Mouse (Mus musculus) monocyte, adult 5-6 weeks (primary cell): ENCODE results near the gene Amz2. TPM values are rescaled to one million over a fixed set of nuclear protein-coding genes. Genes with fewer than 3 reads are reported as not detected.
"Not testable (repeated sequence)": the region's sequence is repeated elsewhere in the genome, so short reads cannot be mapped to it uniquely, and the experiment has no call there.

Experiments
- ATAC-seq: fragments of 153-309, 156-312 bp; replicated peaks from 2 replicates; pipeline ENCODE4 v1.8.0; 2017; ENCODE audit warnings: mild to moderate bottlenecking; ENCODE audit not compliant: low TSS enrichment, insufficient number of reproducible peaks, severe bottlenecking, poor library complexity, low FRiP score
- total RNA-seq: library from RNA; stranded (forward); fragments of 200-1000, 200-491, 200-594 nt; gene quantifications from 3 replicates; pipeline ENCODE4 v1.2.3, GENCODE M21; 2017

Gene Amz2
- total RNA-seq, 1 experiment from 2014 or later: 34.9 TPM

DNA sequence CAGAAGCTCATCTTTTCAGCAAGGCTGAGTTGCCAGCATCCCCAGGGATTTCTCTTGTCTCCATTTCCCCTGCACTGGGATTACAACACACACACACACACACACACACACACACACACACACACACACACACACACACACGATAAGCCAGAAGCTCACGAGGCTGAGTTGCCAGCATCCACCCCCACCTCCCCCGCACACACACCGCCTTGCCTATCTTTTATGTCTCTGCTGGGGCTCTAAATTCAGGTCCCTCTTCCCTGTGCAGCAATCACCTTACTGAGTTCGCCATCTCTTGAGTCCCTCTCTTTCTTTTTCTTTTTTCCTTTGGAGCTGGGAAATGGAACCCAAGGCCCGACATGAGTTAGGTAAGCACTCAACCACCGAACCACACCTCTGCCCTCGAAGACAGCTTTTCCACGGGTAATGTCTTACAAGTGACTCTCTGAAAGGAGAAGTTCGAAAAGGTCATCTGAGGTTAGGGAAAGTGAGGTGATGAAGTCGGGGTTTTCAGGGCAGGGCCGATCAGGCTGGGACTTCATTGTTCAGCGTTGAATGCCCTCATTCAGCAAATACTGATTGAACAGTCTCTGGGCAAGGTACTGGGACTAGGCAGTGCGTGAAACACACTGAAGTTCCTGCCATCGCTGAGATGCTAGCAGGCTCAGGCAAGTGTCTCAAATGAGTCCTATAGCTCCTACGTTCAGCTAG lies 54.0 kb downstream of the Amz2 start:
- ATAC-seq: peak; percentile 82

DNA sequence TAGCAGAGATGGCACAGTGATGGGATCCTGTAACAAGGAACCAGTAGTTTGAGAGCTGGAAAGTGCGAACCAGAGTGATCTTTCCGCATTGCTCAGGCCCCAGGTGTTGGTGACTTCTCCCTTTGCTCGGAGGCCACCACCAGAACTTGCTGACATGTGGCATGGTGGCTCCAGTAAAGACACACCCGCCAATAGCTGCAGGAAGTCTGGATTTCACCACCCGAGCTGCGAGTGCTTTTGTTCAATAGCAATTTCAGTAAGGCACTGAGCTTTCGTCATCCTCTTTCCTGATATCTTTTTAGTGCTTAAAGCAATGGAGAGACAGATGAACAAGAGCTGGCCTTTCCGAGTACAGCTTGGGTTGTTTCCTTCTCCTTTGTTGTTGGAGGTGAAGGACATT lies 54.7 kb downstream of the Amz2 start:
- ATAC-seq: peak; percentile 29

DNA sequence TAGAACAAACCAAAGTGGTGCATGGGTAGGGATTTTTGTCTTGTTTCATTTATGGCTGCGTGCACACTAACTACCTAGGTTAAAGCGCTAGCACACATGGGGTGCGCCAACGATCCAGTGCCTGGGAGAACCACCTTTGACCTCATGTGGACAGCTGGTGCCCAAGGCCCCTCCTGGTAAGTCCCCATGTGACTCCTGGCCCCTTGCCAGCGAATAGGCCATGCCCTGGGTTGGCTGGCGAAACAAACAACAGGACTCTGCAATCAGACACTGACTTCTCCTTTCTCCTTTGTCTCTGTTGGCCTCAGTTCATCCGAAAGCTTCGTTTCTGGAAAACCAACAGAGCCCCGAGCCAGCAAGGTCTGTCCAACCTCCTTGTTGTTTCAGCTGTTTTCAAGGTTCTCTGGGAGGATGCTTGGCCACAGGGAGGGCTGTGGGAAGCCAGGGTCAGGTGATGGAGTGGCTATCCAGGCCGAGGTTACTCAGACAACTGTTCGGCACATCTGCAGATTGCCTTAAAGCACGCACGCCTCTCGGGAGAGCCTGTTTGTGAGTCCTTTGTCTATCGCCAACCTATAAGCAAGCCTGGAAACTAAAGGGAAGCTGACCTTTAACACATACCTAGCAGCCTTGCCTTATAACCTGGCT lies 59.8 kb downstream of the Amz2 start:
- peak; percentile 41 for ATAC-seq

DNA sequence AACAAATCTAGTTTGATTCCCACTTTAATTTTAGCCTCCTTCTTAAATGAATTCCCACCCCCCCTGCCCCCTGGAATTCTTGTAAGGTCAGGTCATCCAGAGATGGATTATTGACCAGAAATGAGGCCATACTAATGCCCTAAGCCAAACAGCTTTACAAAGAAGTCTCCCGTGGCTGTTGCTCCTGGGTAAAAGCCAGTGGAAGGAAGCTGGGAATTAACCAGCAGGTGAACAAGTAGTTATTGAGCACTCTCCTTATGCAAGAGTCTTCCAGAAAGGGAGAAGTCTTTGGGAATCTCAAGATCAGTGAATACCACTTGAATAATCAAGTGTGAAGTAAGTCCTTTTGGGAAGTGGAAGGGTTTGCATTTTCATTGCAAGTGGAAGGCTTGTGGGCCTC lies 61.4 kb downstream of the Amz2 start:
- ATAC-seq: no peak

DNA sequence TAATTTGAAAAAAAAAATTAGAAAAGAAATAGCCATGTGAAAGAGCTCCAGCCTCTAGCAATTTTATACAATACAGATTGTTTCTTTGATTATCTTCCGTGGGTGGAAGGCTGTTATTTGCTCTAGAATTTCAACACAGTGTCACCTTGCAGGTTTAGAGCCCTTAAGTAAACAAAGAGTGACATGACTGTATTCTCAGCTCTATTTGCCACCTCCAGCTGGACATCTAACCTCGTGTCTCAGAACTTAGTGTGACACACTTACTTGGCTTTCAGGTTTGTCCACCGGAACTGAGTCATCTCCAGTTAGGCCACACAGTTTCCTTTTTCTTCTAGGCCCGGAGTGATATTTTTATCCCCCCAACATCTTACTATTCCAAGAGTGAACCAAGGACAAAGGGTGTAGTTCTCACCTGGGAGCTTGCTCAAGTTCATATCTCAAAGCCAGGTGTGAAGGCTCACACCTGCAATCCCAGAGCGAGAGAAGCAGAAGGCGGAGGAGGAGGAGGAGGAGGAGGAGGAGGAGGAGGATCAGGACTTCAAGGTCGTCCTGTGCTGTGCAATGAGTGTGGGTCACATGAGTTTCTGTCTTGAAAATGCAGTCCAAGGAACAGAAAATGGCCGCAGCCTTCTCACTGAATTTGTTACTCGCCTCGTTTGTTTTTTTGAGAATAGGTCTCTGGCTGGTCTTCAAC lies 62.4 kb downstream of the Amz2 start:
- no peak for ATAC-seq

DNA sequence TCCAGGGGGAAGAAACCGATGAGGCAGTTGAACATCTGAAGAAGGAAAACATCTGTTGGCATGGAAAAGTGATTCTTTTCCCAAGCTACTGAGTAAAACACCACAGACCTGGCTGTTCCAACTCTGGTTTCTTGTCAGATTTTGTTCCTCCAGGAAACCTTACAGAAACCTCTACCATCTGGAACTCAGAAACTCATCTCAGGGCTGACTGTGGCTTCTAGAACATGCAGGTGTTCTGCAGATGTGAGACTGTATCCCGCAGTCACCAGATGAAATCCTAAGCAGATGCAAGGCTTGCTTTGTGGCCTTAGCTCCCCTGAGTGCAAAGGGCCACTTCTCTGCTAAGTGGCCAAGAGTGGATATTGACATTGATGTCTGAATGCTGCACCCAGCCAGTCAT lies 64.0 kb downstream of the Amz2 start:
- no peak for ATAC-seq

DNA sequence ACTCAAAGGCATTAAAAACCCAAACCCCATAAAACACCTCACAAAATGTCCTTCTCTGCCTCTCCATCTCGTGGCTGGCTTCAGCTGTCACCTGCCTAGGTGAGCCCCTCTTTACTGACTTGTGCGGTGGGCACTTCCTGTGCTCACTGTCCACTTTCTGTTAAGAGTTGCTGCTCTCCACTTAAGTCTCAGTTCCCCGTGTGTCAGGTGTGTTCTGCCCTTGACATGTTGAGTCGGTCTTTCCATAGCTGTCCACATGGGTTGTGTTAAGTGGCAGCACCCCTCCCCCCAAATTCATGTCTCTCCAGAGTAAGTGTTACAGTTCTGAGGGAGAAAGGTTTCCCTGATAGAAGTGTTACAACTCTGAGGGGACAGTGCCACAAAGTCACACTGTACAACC lies 66.1 kb downstream of the Amz2 start:
- no peak for ATAC-seq

DNA sequence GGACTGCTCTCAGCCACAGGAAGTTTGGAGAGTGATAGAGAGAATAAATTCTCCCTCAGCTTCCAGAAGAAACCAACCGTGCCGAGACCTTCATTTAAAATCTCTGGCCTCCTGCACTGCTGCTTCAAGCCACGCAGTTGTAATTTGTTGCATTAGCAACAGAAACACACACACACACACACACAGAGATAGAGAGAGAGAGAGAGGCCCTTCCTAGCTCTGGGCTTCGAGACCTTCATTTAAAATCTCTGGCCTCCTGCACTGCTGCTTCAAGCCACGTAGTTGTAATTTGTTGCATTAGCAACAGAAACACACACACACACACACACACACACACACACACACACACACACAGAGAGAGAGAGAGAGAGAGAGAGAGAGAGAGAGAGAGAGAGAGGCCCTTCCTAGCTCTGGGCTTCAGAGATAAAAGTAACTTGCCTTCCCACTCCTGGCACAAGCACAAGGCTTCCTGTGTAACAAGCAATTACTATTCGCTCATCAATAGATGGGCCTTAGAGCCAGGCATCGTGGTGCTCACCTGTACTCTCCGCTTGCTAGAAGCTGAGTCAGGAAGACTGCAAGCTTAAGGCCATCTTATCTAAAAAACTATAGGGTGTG lies 67.2 kb downstream of the Amz2 start:
- ATAC-seq: not testable (repeated sequence)

DNA sequence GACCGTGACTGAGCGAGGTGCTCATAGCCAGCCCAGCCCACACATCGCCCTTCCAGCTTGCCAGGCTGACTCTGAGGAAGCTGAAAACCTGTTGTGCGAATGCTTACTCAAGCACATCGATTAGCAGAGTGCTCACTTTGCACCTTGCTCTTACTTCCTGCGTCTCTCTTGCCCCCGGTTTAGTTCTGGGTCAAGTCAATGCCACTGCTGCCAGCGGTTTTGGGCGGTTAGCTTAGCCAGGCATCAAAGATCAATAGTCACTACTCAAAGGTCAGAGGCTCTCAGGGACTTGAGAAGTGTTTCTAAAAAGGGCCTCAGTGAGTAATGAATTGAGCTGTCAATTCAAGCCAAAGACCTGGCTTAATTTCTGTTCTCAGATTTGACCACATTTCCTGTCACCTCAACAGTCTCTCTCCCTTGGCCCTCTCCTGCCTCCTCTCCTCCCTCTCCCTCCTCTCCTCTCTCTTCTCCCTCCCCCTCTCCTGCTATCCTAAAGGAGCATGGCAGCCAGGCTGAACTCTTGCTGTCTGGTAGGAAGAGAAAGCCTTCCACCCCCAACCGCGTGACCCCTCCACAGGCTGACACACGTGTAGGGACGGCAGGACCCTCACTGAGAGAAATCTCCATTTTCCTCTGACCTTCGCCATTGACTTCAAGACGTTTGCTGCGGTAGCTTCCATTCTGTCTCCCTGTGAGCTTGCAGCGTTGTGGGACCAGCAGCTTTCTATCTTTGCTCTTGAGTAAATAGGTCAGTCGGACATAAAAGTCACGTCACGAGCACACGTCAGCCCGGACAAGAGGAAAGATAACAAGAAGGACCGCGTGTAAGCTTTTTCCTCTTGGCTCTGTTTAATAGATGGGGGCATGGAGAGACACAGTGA lies 69.4 kb downstream of the Amz2 start:
- ATAC-seq: peak; percentile 45; the same call in 1 of the 2 replicates

DNA sequence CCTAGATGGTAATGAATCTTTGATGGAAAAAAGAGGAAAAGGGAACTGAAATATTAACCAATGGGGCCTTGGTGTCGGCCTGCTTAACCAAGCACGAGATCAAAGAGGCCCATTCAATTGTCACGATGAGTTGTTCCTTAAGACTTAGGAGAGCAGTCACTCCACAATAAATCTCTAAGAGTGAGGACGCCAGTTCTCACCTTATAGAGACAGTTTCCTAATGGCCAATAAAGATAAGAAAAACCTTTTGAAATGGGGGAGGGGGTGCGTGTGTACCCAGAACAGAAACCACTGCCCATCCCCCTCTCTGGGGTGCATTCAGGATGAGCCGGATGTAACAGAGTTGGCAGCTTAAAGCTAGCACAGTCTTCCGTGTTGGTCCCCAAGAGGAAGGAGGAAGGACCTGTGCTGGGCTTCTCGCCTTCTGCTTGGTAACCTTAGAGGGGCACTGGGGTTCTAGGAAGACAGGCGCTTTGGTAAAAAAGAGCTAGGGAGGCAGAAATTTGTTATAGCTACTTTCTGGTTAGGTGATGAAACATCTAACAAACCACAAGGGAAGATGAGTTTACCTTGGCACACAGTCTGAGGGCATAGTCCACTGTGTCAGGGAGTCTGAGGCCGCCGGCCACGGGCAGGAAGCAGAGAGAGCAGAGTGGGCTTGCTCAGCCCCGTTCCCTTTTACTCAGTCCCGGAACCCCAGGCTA lies 70.2 kb downstream of the Amz2 start:
- ATAC-seq: no peak

DNA sequence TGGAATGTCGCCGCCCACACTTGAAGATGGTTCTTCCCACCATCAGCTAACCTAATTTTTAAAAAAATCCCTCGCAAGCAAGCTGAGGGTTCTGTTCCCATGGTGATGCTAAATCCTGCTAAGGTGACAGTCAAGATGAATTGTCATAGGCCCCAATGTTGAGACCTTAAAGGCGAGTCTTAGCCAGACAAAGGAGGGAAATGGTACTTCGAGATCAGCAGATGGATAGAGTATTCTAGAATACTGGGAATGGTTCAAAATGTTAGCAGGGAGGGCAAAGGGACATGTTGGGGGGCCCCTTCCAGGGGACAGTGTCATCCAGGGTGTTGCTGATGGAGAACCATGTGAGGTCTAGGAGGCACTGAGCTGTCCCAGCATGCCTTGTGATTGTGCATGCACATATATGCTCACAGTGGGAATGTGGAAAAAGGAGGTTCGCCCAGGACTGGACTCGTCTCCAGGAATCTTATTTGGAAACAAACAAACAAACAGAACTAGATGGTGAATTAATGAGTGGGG lies 70.8 kb downstream of the Amz2 start:
- ATAC-seq: no peak

DNA sequence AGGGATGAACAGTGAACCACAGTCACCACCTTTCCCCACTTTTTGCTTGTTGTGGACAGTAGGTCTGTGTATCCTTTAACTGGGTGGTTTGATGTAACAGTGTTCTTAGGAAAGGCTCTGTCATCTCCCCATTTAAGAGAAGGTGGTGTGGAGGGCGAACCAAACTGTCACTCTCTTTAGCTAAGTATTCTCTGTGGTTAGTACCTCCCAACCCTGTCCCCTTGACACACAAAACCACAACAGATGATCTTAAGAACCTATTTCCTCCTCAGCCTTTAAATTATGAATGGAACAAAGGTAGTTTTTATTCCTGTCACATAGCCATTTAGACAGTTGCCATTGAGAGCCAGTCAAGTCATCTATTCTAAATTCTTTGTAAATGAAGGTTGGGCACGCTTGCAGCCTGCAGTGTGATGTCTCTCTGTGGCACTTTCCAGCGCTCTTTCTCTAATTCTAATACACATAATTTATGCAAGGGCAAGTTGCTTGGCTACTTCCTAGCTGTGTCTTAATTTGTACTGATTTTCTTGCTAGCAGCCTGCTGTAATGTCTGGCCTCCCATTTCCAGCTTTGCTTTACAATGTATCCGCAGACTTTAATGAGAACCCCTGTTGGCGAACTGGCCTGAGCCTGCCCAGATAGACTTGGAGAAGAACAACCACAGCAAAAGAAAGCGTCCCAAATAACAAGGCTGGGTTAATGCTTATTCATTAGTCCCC lies 71.4 kb downstream of the Amz2 start:
- no peak for ATAC-seq

DNA sequence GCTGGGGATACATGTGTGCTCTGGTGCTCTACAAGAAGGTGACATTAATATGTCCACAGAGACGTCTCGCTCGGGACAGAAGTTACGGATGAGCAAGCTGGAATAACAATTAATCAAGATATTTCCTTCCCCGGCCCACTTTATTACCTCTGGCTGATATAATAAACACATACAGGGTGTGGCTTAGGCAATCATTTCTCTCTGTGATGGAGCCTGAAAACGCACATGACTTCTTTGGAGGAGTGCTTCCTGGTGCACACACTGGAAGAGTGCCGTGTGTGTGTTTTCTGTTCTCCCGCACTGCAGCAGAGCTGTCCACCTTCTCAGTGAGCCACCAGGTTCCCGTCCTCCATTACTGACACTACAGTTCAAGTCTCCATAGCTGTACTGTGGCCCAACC lies 72.2 kb downstream of the Amz2 start:
- no peak for ATAC-seq

DNA sequence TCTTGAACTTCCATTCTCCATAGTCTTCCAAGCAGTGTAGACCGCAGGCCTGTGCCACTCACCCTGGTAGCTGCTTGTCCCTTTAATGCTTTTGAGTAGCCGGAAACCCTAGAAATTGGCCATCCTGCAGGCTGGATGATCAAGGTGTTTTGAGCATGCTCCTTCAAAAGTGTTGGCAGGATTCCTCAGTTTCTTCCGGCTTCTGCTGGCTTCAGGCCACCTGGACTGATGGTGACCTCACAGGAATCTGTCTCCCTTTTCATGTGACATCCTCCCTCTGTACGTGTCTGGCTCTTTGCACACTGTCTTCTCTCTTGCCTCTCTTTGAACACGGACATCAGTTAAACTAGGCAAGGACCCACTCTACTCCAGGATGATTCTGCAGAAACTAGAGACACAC lies 74.5 kb downstream of the Amz2 start:
- no peak for ATAC-seq
